Mouse (Mus musculus) embryonic facial prominence, embryonic 12.5 days (tissue): ENCODE measurements at regions not wholly inside any gene's neighbourhood (a gene's known extent, or its start where the extent isn't known, plus 50 kb on each side); places are given as distances from the start of the nearest gene placed in this dataset.

ENCODE experiments used
- ATAC-seq: fragments of 200-750 bp; cut with Nextera tagmentation; 2 replicates; pipeline ENCODE4 v1.8.0; 2017; ENCODE audit not compliant: insufficient number of reproducible peaks, insufficient read depth, low FRiP score, low TSS enrichment
- H3K27ac ChIP-seq: fragments of 300-500 bp; sonication (generic); 2 replicates; pipeline ENCODE4 v1.5.1; 2016; ENCODE audit warnings: mild to moderate bottlenecking
- H3K27me3 ChIP-seq: fragments of 300-500 bp; sonication (generic); 2 replicates; pipeline ENCODE4 v1.6.1; 2016; ENCODE audit warnings: mild to moderate bottlenecking, moderate library complexity
- H3K36me3 ChIP-seq: fragments of 300-500 bp; sonication (generic); 2 replicates; pipeline ENCODE4 v1.6.1; 2016; ENCODE audit warnings: mild to moderate bottlenecking
- H3K4me1 ChIP-seq: fragments of 300-500 bp; sonication (generic); 2 replicates; pipeline ENCODE4 v1.6.1; 2016
- H3K4me2 ChIP-seq: fragments of 300-500 bp; sonication (generic); replicated peaks from 2 replicates; pipeline ENCODE4 v1.6.1; 2016; ENCODE audit warnings: mild to moderate bottlenecking, moderate library complexity
- H3K4me3 ChIP-seq: fragments of 300-500 bp; sonication (generic); 2 replicates; pipeline ENCODE4 v1.5.1; 2016; ENCODE audit warnings: mild to moderate bottlenecking
- H3K9ac ChIP-seq: fragments of 300-500 bp; sonication (generic); 2 replicates; pipeline ENCODE4 v1.6.1; 2016; ENCODE audit warnings: mild to moderate bottlenecking, moderate library complexity
- H3K9me3 ChIP-seq: fragments of 300-500 bp; sonication (generic); 2 replicates; pipeline ENCODE4 v1.6.1; 2016; ENCODE audit warnings: mild to moderate bottlenecking, moderate library complexity
- WGBS: fragments of 180-500 bp; shearing (Covaris S2); methylation state at CpG from one replicate; pipeline ENCODE4 v1.1.7; 2016; 5-methylcytosine and 5-hydroxymethylcytosine counted together

GRCm38 (mm10) chr10:98543253-98543997, 370.8 kb upstream of the Atp2b1 start:
- no peaks in the 10 kb centered on the region for H3K36me3 ChIP-seq
- H3K4me1 ChIP-seq, result peaks cover 6% of the 10 kb centered on the region
- no peak overlapping the region for H3K4me2 ChIP-seq
- no peak overlapping the region for H3K9ac ChIP-seq
- no peak overlapping the region for H3K27ac ChIP-seq
- no peak overlapping the region for H3K4me3 ChIP-seq
- no peak for ATAC-seq
- H3K27me3 ChIP-seq, result no peaks in the 10 kb centered on the region
- no peaks in the 10 kb centered on the region for H3K9me3 ChIP-seq
- WGBS, result 15% methylated on average over 8 of the region's 8 CpGs

GRCm38 (mm10) chr10:98543998-98544349, 370.2 kb upstream of the Atp2b1 start:
- H3K27ac ChIP-seq, result no peak overlapping the region
- H3K9ac ChIP-seq, result no peak overlapping the region
- H3K4me2 ChIP-seq, result no peak overlapping the region

GRCm38 (mm10) chr10:98554575-98554974, 359.6 kb upstream of the Atp2b1 start:
- H3K4me2 ChIP-seq, result no peak overlapping the region
- H3K27me3 ChIP-seq, result no peaks in the 10 kb centered on the region
- 84% methylated on average over 3 of the region's 3 CpGs for WGBS
- no peaks in the 10 kb centered on the region for H3K4me1 ChIP-seq
- H3K9ac ChIP-seq, result no peak overlapping the region
- H3K9me3 ChIP-seq, result no peaks in the 10 kb centered on the region
- no peak for ATAC-seq
- no peak overlapping the region for H3K27ac ChIP-seq
- no peaks in the 10 kb centered on the region for H3K36me3 ChIP-seq
- H3K4me3 ChIP-seq, result no peak overlapping the region

More at GRCm38 (mm10) chr10:98543998-98544349, 370.2 kb upstream of the Atp2b1 start:
- 48% methylated on average over 5 of the region's 5 CpGs for WGBS
- H3K4me3 ChIP-seq, result no peak overlapping the region
- no peaks in the 10 kb centered on the region for H3K9me3 ChIP-seq
- H3K4me1 ChIP-seq, result peaks cover 6% of the 10 kb centered on the region
- no peaks in the 10 kb centered on the region for H3K36me3 ChIP-seq
- H3K27me3 ChIP-seq, result no peaks in the 10 kb centered on the region
- ATAC-seq, result no peak

- H3K4me1 ChIP-seq, result no peaks in the 10 kb centered on the region
- H3K9me3 ChIP-seq, result no peaks in the 10 kb centered on the region
- WGBS, result 83% methylated on average over 9 of the region's 9 CpGs
- H3K36me3 ChIP-seq, result no peaks in the 10 kb centered on the region
- H3K4me3 ChIP-seq, result no peak overlapping the region
- no peak overlapping the region for H3K27ac ChIP-seq
- no peak overlapping the region for H3K4me2 ChIP-seq
- no peak for ATAC-seq
- H3K27me3 ChIP-seq, result no peaks in the 10 kb centered on the region
- H3K9ac ChIP-seq, result no peak overlapping the region
Measured at GRCm38 (mm10) chr10:98557470-98558060, 356.6 kb upstream of the Atp2b1 start.

GRCm38 (mm10) chr10:98558560-98558959, 355.6 kb upstream of the Atp2b1 start:
- H3K36me3 ChIP-seq, result no peaks in the 10 kb centered on the region
- H3K27me3 ChIP-seq, result no peaks in the 10 kb centered on the region
- H3K4me3 ChIP-seq, result no peak overlapping the region
- no peaks in the 10 kb centered on the region for H3K4me1 ChIP-seq
- no peak overlapping the region for H3K4me2 ChIP-seq
- no peak overlapping the region for H3K27ac ChIP-seq
- H3K9ac ChIP-seq, result no peak overlapping the region
- no peak for ATAC-seq
- no peaks in the 10 kb centered on the region for H3K9me3 ChIP-seq
- 70% methylated on average over 2 of the region's 2 CpGs for WGBS

GRCm38 (mm10) chr10:98562297-98562912, 351.8 kb upstream of the Atp2b1 start:
- no peak for ATAC-seq
- no peak overlapping the region for H3K27ac ChIP-seq
- no peak overlapping the region for H3K9ac ChIP-seq
- H3K4me1 ChIP-seq, result no peaks in the 10 kb centered on the region
- no peaks in the 10 kb centered on the region for H3K36me3 ChIP-seq
- no peaks in the 10 kb centered on the region for H3K9me3 ChIP-seq
- no peak overlapping the region for H3K4me2 ChIP-seq
- no peaks in the 10 kb centered on the region for H3K27me3 ChIP-seq
- 88% methylated on average over 2 of the region's 2 CpGs for WGBS
- H3K4me3 ChIP-seq, result no peak overlapping the region

- no peak overlapping the region for H3K9ac ChIP-seq
- H3K36me3 ChIP-seq, result no peaks in the 10 kb centered on the region
- no peaks in the 10 kb centered on the region for H3K4me1 ChIP-seq
- no peaks in the 10 kb centered on the region for H3K27me3 ChIP-seq
- 0 out of 2 replicates have a peak overlapping the region, but pooled peaks have one; percentile 8 for H3K4me2 ChIP-seq
- ATAC-seq, result no peak
- H3K4me3 ChIP-seq, result no peak overlapping the region
- WGBS, result 31% methylated on average over 16 of the region's 16 CpGs
- H3K9me3 ChIP-seq, result no peaks in the 10 kb centered on the region
- H3K27ac ChIP-seq, result no peak overlapping the region
Measured at GRCm38 (mm10) chr10:98572782-98573536, 341.2 kb upstream of the Atp2b1 start.

GRCm38 (mm10) chr10:98577040-98577439, 337.2 kb upstream of the Atp2b1 start:
- H3K9me3 ChIP-seq, result no peaks in the 10 kb centered on the region
- H3K27ac ChIP-seq, result no peak overlapping the region
- H3K36me3 ChIP-seq, result no peaks in the 10 kb centered on the region
- H3K4me1 ChIP-seq, result no peaks in the 10 kb centered on the region
- no peak for ATAC-seq
- H3K27me3 ChIP-seq, result no peaks in the 10 kb centered on the region
- no peak overlapping the region for H3K4me3 ChIP-seq
- no peak overlapping the region for H3K4me2 ChIP-seq
- no peak overlapping the region for H3K9ac ChIP-seq
- WGBS, result 83% methylated on average over 6 of the region's 6 CpGs

GRCm38 (mm10) chr10:98584776-98585175, 329.4 kb upstream of the Atp2b1 start:
- H3K27me3 ChIP-seq, result no peaks in the 10 kb centered on the region
- no peaks in the 10 kb centered on the region for H3K4me1 ChIP-seq
- no peaks in the 10 kb centered on the region for H3K9me3 ChIP-seq
- no peak for ATAC-seq
- WGBS, result 56% methylated on average over 1 of the region's 1 CpGs
- no peaks in the 10 kb centered on the region for H3K36me3 ChIP-seq
- no peak overlapping the region for H3K4me3 ChIP-seq
- no peak overlapping the region for H3K4me2 ChIP-seq
- H3K9ac ChIP-seq, result no peak overlapping the region
- no peak overlapping the region for H3K27ac ChIP-seq

- Histone ChIP-seq H3K36me3 (no peaks in the 10 kb centered on the region), H3K27ac (no peak overlapping the region), H3K4me2 (no peak overlapping the region), H3K9ac (no peak overlapping the region), H3K4me1 (no peaks in the 10 kb centered on the region), H3K4me3 (no peak overlapping the region), H3K9me3 (no peaks in the 10 kb centered on the region), H3K27me3 (no peaks in the 10 kb centered on the region)
- no peak for ATAC-seq
- WGBS, result 81% methylated on average over 14 of the region's 14 CpGs
Measured at GRCm38 (mm10) chr10:98589726-98590125, 324.5 kb upstream of the Atp2b1 start.

- Histone ChIP-seq H3K9ac (no peak overlapping the region), H3K27me3 (no peaks in the 10 kb centered on the region), H3K4me2 (no peak overlapping the region), H3K4me1 (no peaks in the 10 kb centered on the region), H3K9me3 (no peaks in the 10 kb centered on the region), H3K36me3 (no peaks in the 10 kb centered on the region), H3K4me3 (no peak overlapping the region), H3K27ac (no peak overlapping the region)
- 73% methylated on average over 6 of the region's 6 CpGs for WGBS
- ATAC-seq, result no peak
Measured at GRCm38 (mm10) chr10:98592154-98592553, 322.1 kb upstream of the Atp2b1 start.
